In the genomic region with DNA sequence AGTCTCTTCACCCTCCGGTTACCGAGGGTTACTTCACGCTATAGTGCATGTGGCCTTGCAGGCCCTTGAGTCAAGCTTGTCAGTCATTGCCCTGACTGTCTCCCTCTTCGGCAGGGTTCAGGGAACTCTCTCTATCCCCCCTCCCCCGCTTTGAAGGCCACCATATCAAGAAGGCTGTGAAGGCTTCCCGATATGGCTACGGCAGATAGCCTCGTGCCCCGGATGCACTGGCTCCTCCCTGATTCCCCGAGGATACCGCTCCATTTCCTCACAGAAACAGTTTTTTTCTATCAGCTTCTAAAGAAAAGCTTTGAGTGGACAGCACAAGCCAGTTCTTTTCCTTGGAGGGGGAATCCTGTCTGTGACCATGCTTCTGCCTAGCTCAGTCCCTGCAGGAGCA, we compare ENCODE assay signal across 27 mouse cellular contexts. TPM values are rescaled to one million over a fixed set of nuclear protein-coding genes. Genes with fewer than 3 reads are reported as not detected.
DNase-seq lines count a peak whose midpoint lies in the region; ATAC-seq and TF ChIP-seq lines count a peak whose summit lies in the region.
"Had no signal": no experiment of that assay in that cellular context is flagged by ENCODE, and none has a peak within 500 bp of the region (broad histone marks: within the 10 kb centered on the region; RNA-seq: fewer than 3 reads in every experiment).

No protein-coding gene starts in this region.

- H3K4me2 ChIP-seq in heart, embryonic 15.5 days, result 0 out of 2 replicates have a peak overlapping the region, but pooled peaks have one; percentile 17
- H3K4me2 ChIP-seq: forebrain, embryonic 12.5 days; midbrain, embryonic 15.5 days had no signal

- no peak for TF ChIP-seq POLR2A in testis, adult 2 months (IDR thresholded peaks at IDR 0.05; ENCODE audit: control insufficient read depth, low read depth, low read length)

- no peak for TF ChIP-seq CTCF in testis, adult 2 months (IDR thresholded peaks at IDR 0.05; ENCODE audit: control insufficient read depth, insufficient read depth, insufficient replicate concordance, low read depth, low read length)

- no peaks in the 10 kb centered on the region for H3K9me3 ChIP-seq in heart, embryonic 15.5 days (replicated peaks)
- H3K9me3 ChIP-seq: forebrain, embryonic 12.5 days; G1E; megakaryocyte, embryonic 14.5 days; midbrain, embryonic 15.5 days had no signal

- 26% methylated on average over 11 of the region's 11 CpGs for WGBS in heart, embryonic 15.5 days

- H3K4me3 ChIP-seq in heart, embryonic 15.5 days, result no peak overlapping the region
- peak overlapping the region; percentile 12; the same call in 1 of the 2 replicates for H3K4me3 ChIP-seq in testis, adult 2 months (ENCODE audit: control insufficient read depth, low read depth, low read length)
- H3K4me3 ChIP-seq: forebrain, embryonic 12.5 days; midbrain, embryonic 15.5 days had no signal

- H3K36me3 ChIP-seq in heart, embryonic 15.5 days, result no peaks in the 10 kb centered on the region
- no peaks in the 10 kb centered on the region for H3K36me3 ChIP-seq in testis, adult 2 months (ENCODE audit: control insufficient read depth, insufficient read depth, low read length)
- H3K36me3 ChIP-seq: forebrain, embryonic 12.5 days; G1E; midbrain, embryonic 15.5 days had no signal

- peaks cover 26% of the 10 kb centered on the region for H3K4me1 ChIP-seq in heart, embryonic 15.5 days (replicated peaks)
- H3K4me1 ChIP-seq in testis, adult 2 months (ENCODE audit: control insufficient read depth, insufficient read depth, low read length), result peaks cover 13% of the 10 kb centered on the region
- H3K4me1 ChIP-seq: midbrain, embryonic 15.5 days had no signal

- H3K27me3 ChIP-seq in heart, embryonic 15.5 days, result no peaks in the 10 kb centered on the region
- H3K27me3 ChIP-seq in testis, adult 2 months (ENCODE audit: control insufficient read depth, insufficient read depth, low read length), result no peaks in the 10 kb centered on the region
- H3K27me3 ChIP-seq: forebrain, embryonic 12.5 days; midbrain, embryonic 15.5 days had no signal

- ATAC-seq in heart, embryonic 15.5 days (replicated peaks; ENCODE audit: insufficient number of reproducible peaks, insufficient read depth, low FRiP score, low read depth), result no peak
- ATAC-seq: CD4-positive, CD25-positive, alpha-beta regulatory T cell, adult 4 months; hindbrain, embryonic 16.5 days; intestine, postnatal 0 days; liver, postnatal 0 days; midbrain, embryonic 15.5 days had no signal

- H3K27ac ChIP-seq in heart, embryonic 15.5 days, result no peak overlapping the region
- H3K27ac ChIP-seq in testis, adult 2 months (ENCODE audit: control insufficient read depth, insufficient read depth, low read depth, low read length), result peak overlapping the region; percentile 92
- H3K27ac ChIP-seq: forebrain, embryonic 12.5 days; midbrain, embryonic 15.5 days had no signal

- peak; percentile 45 to 81 for DNase-seq in adrenal gland, adult (ENCODE audit: inconsistent age in 2 of 2, low spot score in 1 of 2)
- DNase-seq in adrenal gland, postnatal 4 days (ENCODE audit: low spot score in 2 of 2), result no peak
- no peak for DNase-seq in heart, adult 11 months
- no peak for DNase-seq in testis, postnatal 10 days (ENCODE audit: low spot score)
- DNase-seq in cerebellum, postnatal 36 days, result no peak
- no peak for DNase-seq in layer of hippocampus, adult 9-11 months
- DNase-seq: cerebellum, postnatal 10 days; liver; liver, postnatal 0 days; lung, postnatal 14 days; right cerebral cortex, postnatal 14 days; thymus, postnatal 25 days had no signal

- no peak overlapping the region for H3K9ac ChIP-seq in heart, embryonic 15.5 days
- H3K9ac ChIP-seq: forebrain, embryonic 12.5 days; liver, postnatal 0 days; midbrain, embryonic 15.5 days had no signal

RNA-seq across cellular contexts. Expression of gene Lrrk1, which starts 17.4 kb away (rescaled TPM):
- total RNA-seq in adrenal gland, postnatal 4 days (2021), result 10 to 100 TPM; 20.2 to 20.9 TPM
- polyA plus RNA-seq in heart, embryonic 15.5 days (2015; fragmentation: Nextera tagmentation; extraction: Ambion mirVana), result 7.8 and 10.9 TPM in 2 replicates
- 2.3 and 2.4 TPM in 2 replicates for polyA plus RNA-seq in testis, adult 2 months (2012; rRNA removed)
- polyA plus RNA-seq: G1E had no signal

RNA-seq across cellular contexts. Expression of gene Aldh1a3, which starts 21.8 kb away (rescaled TPM):
- 10 to 100 TPM; 19.7 to 19.9 TPM for total RNA-seq in adrenal gland, postnatal 4 days (2021)
- 1.0 and 2.4 TPM in 2 replicates for polyA plus RNA-seq in heart, embryonic 15.5 days (2015; fragmentation: Nextera tagmentation; extraction: Ambion mirVana)
- polyA plus RNA-seq in testis, adult 2 months (2012; rRNA removed), result 1.1 and 1.6 TPM in 2 replicates
- total RNA-seq: neutrophil, adult 5-6 weeks had no signal
- polyA plus RNA-seq: G1E had no signal

RNA-seq across cellular contexts. Expression of gene Gm10974, which starts 39.8 kb away (rescaled TPM):
- not detected for total RNA-seq in adrenal gland, postnatal 4 days (2021)
- polyA plus RNA-seq in heart, embryonic 15.5 days (2015; fragmentation: Nextera tagmentation; extraction: Ambion mirVana), result not detected in 2 replicates
- polyA plus RNA-seq in testis, adult 2 months (2012; rRNA removed), result not detected in 2 replicates
- total RNA-seq: G1E; gastrocnemius, postnatal 4 days; heart, postnatal 25 days; layer of hippocampus, postnatal 25 days; left cerebral cortex, postnatal 25 days; neutrophil, adult 5-6 weeks had no signal
- polyA plus RNA-seq: CD4-positive, CD25-positive, alpha-beta regulatory T cell, adult 4 months; forebrain, embryonic 12.5 days; G1E; hindbrain, embryonic 16.5 days; intestine, postnatal 0 days; liver, postnatal 0 days; midbrain, embryonic 15.5 days; stomach, embryonic 16.5 days had no signal

Comparison
In these comparisons a context has a peak if more than half of its experiments do, and no peak if none do; other contexts are left out.
1. DNase-seq: peak in adrenal gland, adult (2 of 2); none in adrenal gland, postnatal 4 days (0 of 2), heart, adult 11 months (single experiment), testis, postnatal 10 days (single experiment), cerebellum, postnatal 36 days (0 of 2) and layer of hippocampus, adult 9-11 months (single experiment).